Mouse (Mus musculus) heart, adult 2 months (tissue): ENCODE data around the gene Resf1.
"Not testable (repeated sequence)": the region's sequence is repeated elsewhere in the genome, so short reads cannot be mapped to it uniquely, and the experiment has no call there.

Experiments
- CTCF ChIP-seq: fragments of 200-600 bp; IDR thresholded peaks from 2 replicates; pipeline ENCODE4 v1.8.1; 2022; ENCODE audit warnings: antibody characterized with exemption, mild to moderate bottlenecking, moderate library complexity
- EP300 ChIP-seq: fragments of 200-500 bp; IDR thresholded peaks from 2 replicates; pipeline ENCODE4 v1.6.1; 2011; ENCODE audit warnings: low read depth, low read length, control low read depth; ENCODE audit not compliant: insufficient read depth
- POLR2A ChIP-seq: fragments of 200-500 bp; IDR thresholded peaks from 2 replicates; pipeline ENCODE4 v1.6.1; 2011; ENCODE audit warnings: mild to moderate bottlenecking, low read depth, low read length, control low read depth; ENCODE audit not compliant: insufficient read depth

DNA sequence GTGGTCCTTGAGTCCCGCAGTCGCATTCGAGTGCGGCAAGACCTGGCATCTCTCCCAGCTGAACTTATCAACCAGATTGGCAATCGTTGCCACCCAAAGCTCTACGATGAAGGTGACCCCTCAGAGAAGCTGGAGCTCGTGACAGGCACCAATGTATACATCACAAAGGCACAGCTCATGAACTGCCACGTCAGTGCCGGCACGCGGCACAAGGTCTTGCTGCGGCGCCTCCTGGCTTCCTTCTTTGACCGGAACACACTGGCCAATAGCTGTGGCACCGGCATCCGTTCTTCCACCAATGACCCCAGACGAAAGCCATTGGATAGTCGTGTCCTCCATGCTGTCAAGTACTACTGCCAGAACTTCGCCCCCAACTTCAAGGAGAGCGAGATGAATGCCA lies 53.3 kb downstream of the Resf1 start:
- not testable (repeated sequence) for TF ChIP-seq EP300, CTCF, POLR2A
